Mouse (Mus musculus): ENCODE measurements around the gene Atp1b1. TPM values are rescaled to one million over a fixed set of nuclear protein-coding genes. Genes with fewer than 3 reads are reported as not detected.

The Atp1b1 gene
- polyA plus RNA-seq, 1 experiment from 2014 or later: 86.4 TPM

GRCm38 (mm10) chr1:164452580-164452979, 5.6 kb downstream of the Atp1b1 start:
- no peak overlapping the region for H3K4me2 ChIP-seq (replicated peaks; ENCODE audit: low read depth, low read length)
- no peak overlapping the region for H3K9ac ChIP-seq (ENCODE audit: low read depth, low read length)
- H3K27me3 ChIP-seq (ENCODE audit: control insufficient read depth, insufficient read depth, low read length): peaks cover 16% of the 10 kb centered on the region
- 79% methylated on average over 6 of the region's 6 CpGs for WGBS
- peaks cover 11% of the 10 kb centered on the region; the same call in 1 of the 2 replicates for H3K4me1 ChIP-seq (ENCODE audit: control insufficient read depth, insufficient read depth, low read length)
- ATAC-seq (ENCODE audit: low FRiP score, low TSS enrichment): no peak
- H3K4me3 ChIP-seq (ENCODE audit: low read length): no peak overlapping the region
- H3K9me3 ChIP-seq (ENCODE audit: control insufficient read depth, low read length): no peaks in the 10 kb centered on the region
- H3K27ac ChIP-seq (ENCODE audit: low read depth, low read length): no peak overlapping the region
- peaks cover 5% of the 10 kb centered on the region for H3K36me3 ChIP-seq (ENCODE audit: control insufficient read depth, insufficient read depth, low read length)

- peaks cover 11% of the 10 kb centered on the region for H3K27me3 ChIP-seq (ENCODE audit: control insufficient read depth, insufficient read depth, low read length)
- no peak overlapping the region for H3K4me3 ChIP-seq (ENCODE audit: low read length)
- H3K4me1 ChIP-seq (ENCODE audit: control insufficient read depth, insufficient read depth, low read length): peaks cover 9% of the 10 kb centered on the region; the same call in 1 of the 2 replicates
- no peak overlapping the region for H3K4me2 ChIP-seq (replicated peaks; ENCODE audit: low read depth, low read length)
- H3K27ac ChIP-seq (ENCODE audit: low read depth, low read length): no peak overlapping the region
- ATAC-seq (ENCODE audit: low FRiP score, low TSS enrichment): no peak
- no peak overlapping the region for H3K9ac ChIP-seq (ENCODE audit: low read depth, low read length)
- no peaks in the 10 kb centered on the region for H3K9me3 ChIP-seq (ENCODE audit: control insufficient read depth, low read length)
- H3K36me3 ChIP-seq (ENCODE audit: control insufficient read depth, insufficient read depth, low read length): peaks cover 6% of the 10 kb centered on the region
- WGBS: 70% methylated on average over 5 of the region's 5 CpGs
Measured at GRCm38 (mm10) chr1:164451346-164451745, 6.8 kb downstream of the Atp1b1 start.

- Histone ChIP-seq H3K27me3 (ENCODE audit: control insufficient read depth, insufficient read depth, low read length) (peaks cover 4% of the 10 kb centered on the region; the same call in 1 of the 2 replicates), H3K4me3 (ENCODE audit: low read length) (no peak overlapping the region), H3K36me3 (ENCODE audit: control insufficient read depth, insufficient read depth, low read length) (peaks cover 11% of the 10 kb centered on the region), H3K4me2 (replicated peaks; ENCODE audit: low read depth, low read length) (no peak overlapping the region), H3K4me1 (ENCODE audit: control insufficient read depth, insufficient read depth, low read length) (peaks cover 6% of the 10 kb centered on the region; the same call in 1 of the 2 replicates), H3K9me3 (ENCODE audit: control insufficient read depth, low read length) (no peaks in the 10 kb centered on the region), H3K27ac (ENCODE audit: low read depth, low read length) (no peak overlapping the region), H3K9ac (ENCODE audit: low read depth, low read length) (no peak overlapping the region)
- WGBS: 84% methylated on average over 4 of the region's 4 CpGs
- no peak for ATAC-seq (ENCODE audit: low FRiP score, low TSS enrichment)
Measured at GRCm38 (mm10) chr1:164450644-164451043, 7.5 kb downstream of the Atp1b1 start.

GRCm38 (mm10) chr1:164450231-164450630, 7.9 kb downstream of the Atp1b1 start:
- Histone ChIP-seq H3K4me2 (replicated peaks; ENCODE audit: low read depth, low read length) (no peak overlapping the region), H3K9ac (ENCODE audit: low read depth, low read length) (no peak overlapping the region), H3K36me3 (ENCODE audit: control insufficient read depth, insufficient read depth, low read length) (peaks cover 11% of the 10 kb centered on the region), H3K9me3 (ENCODE audit: control insufficient read depth, low read length) (no peaks in the 10 kb centered on the region), H3K4me3 (ENCODE audit: low read length) (no peak overlapping the region), H3K4me1 (ENCODE audit: control insufficient read depth, insufficient read depth, low read length) (peaks cover 6% of the 10 kb centered on the region; the same call in 1 of the 2 replicates), H3K27ac (ENCODE audit: low read depth, low read length) (no peak overlapping the region), H3K27me3 (ENCODE audit: control insufficient read depth, insufficient read depth, low read length) (peaks cover 2% of the 10 kb centered on the region; the same call in 1 of the 2 replicates)
- ATAC-seq (ENCODE audit: low FRiP score, low TSS enrichment): no peak
- 84% methylated on average over 4 of the region's 4 CpGs for WGBS

GRCm38 (mm10) chr1:164449626-164450025, 8.5 kb downstream of the Atp1b1 start:
- no peak overlapping the region for H3K4me2 ChIP-seq (replicated peaks; ENCODE audit: low read depth, low read length)
- H3K9ac ChIP-seq (ENCODE audit: low read depth, low read length): no peak overlapping the region
- ATAC-seq (ENCODE audit: low FRiP score, low TSS enrichment): no peak
- H3K4me1 ChIP-seq (ENCODE audit: control insufficient read depth, insufficient read depth, low read length): peaks cover 1% of the 10 kb centered on the region; the same call in 1 of the 2 replicates
- 88% methylated on average over 8 of the region's 8 CpGs for WGBS
- no peak overlapping the region for H3K4me3 ChIP-seq (ENCODE audit: low read length)
- no peaks in the 10 kb centered on the region for H3K27me3 ChIP-seq (ENCODE audit: control insufficient read depth, insufficient read depth, low read length)
- no peak overlapping the region for H3K27ac ChIP-seq (ENCODE audit: low read depth, low read length)
- no peaks in the 10 kb centered on the region for H3K9me3 ChIP-seq (ENCODE audit: control insufficient read depth, low read length)
- peaks cover 11% of the 10 kb centered on the region for H3K36me3 ChIP-seq (ENCODE audit: control insufficient read depth, insufficient read depth, low read length)

- H3K4me3 ChIP-seq (ENCODE audit: low read length): no peak overlapping the region
- no peak overlapping the region for H3K4me2 ChIP-seq (replicated peaks; ENCODE audit: low read depth, low read length)
- no peaks in the 10 kb centered on the region for H3K9me3 ChIP-seq (ENCODE audit: control insufficient read depth, low read length)
- WGBS: 94% methylated on average over 6 of the region's 6 CpGs
- peaks cover 18% of the 10 kb centered on the region for H3K36me3 ChIP-seq (ENCODE audit: control insufficient read depth, insufficient read depth, low read length)
- no peak overlapping the region for H3K9ac ChIP-seq (ENCODE audit: low read depth, low read length)
- no peak for ATAC-seq (ENCODE audit: low FRiP score, low TSS enrichment)
- no peaks in the 10 kb centered on the region for H3K4me1 ChIP-seq (ENCODE audit: control insufficient read depth, insufficient read depth, low read length)
- no peak overlapping the region for H3K27ac ChIP-seq (ENCODE audit: low read depth, low read length)
- no peaks in the 10 kb centered on the region for H3K27me3 ChIP-seq (ENCODE audit: control insufficient read depth, insufficient read depth, low read length)
Measured at GRCm38 (mm10) chr1:164447521-164447920, 10.6 kb downstream of the Atp1b1 start.

GRCm38 (mm10) chr1:164446535-164446934, 11.6 kb downstream of the Atp1b1 start:
- Histone ChIP-seq H3K9ac (ENCODE audit: low read depth, low read length) (no peak overlapping the region), H3K4me3 (ENCODE audit: low read length) (no peak overlapping the region), H3K9me3 (ENCODE audit: control insufficient read depth, low read length) (no peaks in the 10 kb centered on the region), H3K4me1 (ENCODE audit: control insufficient read depth, insufficient read depth, low read length) (no peaks in the 10 kb centered on the region), H3K4me2 (replicated peaks; ENCODE audit: low read depth, low read length) (no peak overlapping the region), H3K27me3 (ENCODE audit: control insufficient read depth, insufficient read depth, low read length) (no peaks in the 10 kb centered on the region), H3K36me3 (ENCODE audit: control insufficient read depth, insufficient read depth, low read length) (peaks cover 22% of the 10 kb centered on the region; the same call in 1 of the 2 replicates), H3K27ac (ENCODE audit: low read depth, low read length) (no peak overlapping the region)
- WGBS: 78% methylated on average over 10 of the region's 10 CpGs
- peak; percentile 40; the same call in 1 of the 2 replicates for ATAC-seq (ENCODE audit: low FRiP score, low TSS enrichment)

- Histone ChIP-seq H3K4me3 (ENCODE audit: low read length) (no peak overlapping the region), H3K36me3 (ENCODE audit: control insufficient read depth, insufficient read depth, low read length) (peaks cover 22% of the 10 kb centered on the region; the same call in 1 of the 2 replicates), H3K4me2 (replicated peaks; ENCODE audit: low read depth, low read length) (no peak overlapping the region), H3K27ac (ENCODE audit: low read depth, low read length) (no peak overlapping the region), H3K9me3 (ENCODE audit: control insufficient read depth, low read length) (no peaks in the 10 kb centered on the region), H3K4me1 (ENCODE audit: control insufficient read depth, insufficient read depth, low read length) (no peaks in the 10 kb centered on the region), H3K27me3 (ENCODE audit: control insufficient read depth, insufficient read depth, low read length) (no peaks in the 10 kb centered on the region), H3K9ac (ENCODE audit: low read depth, low read length) (no peak overlapping the region)
- 58% methylated on average over 5 of the region's 5 CpGs for WGBS
- ATAC-seq (ENCODE audit: low FRiP score, low TSS enrichment): no peak
Measured at GRCm38 (mm10) chr1:164445620-164446162, 12.5 kb downstream of the Atp1b1 start.

GRCm38 (mm10) chr1:164441408-164441974, 16.7 kb downstream of the Atp1b1 start:
- ATAC-seq (ENCODE audit: low FRiP score, low TSS enrichment): no peak
- Histone ChIP-seq H3K4me2 (replicated peaks; ENCODE audit: low read depth, low read length) (no peak overlapping the region), H3K36me3 (ENCODE audit: control insufficient read depth, insufficient read depth, low read length) (peaks cover 41% of the 10 kb centered on the region; the same call in 1 of the 2 replicates), H3K27ac (ENCODE audit: low read depth, low read length) (no peak overlapping the region), H3K4me1 (ENCODE audit: control insufficient read depth, insufficient read depth, low read length) (no peaks in the 10 kb centered on the region), H3K9me3 (ENCODE audit: control insufficient read depth, low read length) (no peaks in the 10 kb centered on the region), H3K4me3 (ENCODE audit: low read length) (no peak overlapping the region), H3K27me3 (ENCODE audit: control insufficient read depth, insufficient read depth, low read length) (no peaks in the 10 kb centered on the region), H3K9ac (ENCODE audit: low read depth, low read length) (no peak overlapping the region)
- 49% methylated on average over 18 of the region's 18 CpGs for WGBS

Data from kidney, embryonic 14.5 days (tissue).